In the genomic region with DNA sequence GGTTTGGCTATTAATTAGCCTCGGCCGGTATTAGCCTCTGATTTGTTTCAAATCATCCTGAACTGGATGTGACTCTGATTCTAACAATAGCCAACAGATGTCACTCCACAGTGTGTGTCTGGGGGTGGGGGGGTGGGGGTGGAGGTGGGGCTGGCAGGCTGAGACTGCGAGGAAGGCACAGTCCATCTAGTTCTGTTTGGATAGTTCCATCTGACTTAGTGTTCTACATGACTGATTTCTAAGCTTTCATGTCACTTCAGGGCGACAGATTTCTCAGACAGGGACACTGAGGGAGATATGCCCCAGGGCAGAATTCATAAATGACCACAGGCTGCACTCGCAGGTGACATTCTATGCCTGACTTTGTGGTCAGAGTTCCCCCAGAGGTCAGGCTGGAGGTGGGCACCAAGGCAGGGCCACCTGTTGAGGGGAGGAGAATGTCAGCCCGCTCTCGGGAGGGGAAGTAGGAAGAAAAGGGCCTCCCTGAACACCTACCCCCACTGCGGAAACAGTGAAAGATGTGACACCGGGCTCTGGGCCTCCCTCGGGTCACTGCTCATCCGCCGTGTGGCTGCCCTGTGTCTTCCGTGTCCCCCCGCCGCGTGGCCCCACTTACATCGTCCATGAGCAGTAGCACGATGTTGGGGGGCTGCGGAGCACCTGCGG, we compare ENCODE assay signal across 8 mouse cellular contexts. TPM values are rescaled to one million over a fixed set of nuclear protein-coding genes. Genes with fewer than 3 reads are reported as not detected.
DNase-seq lines count a peak whose midpoint lies in the region; ATAC-seq and TF ChIP-seq lines count a peak whose summit lies in the region.

No protein-coding gene starts in this region.

- H3K9me3 ChIP-seq in neural tube, embryonic 13.5 days: no peaks in the 10 kb centered on the region

- H3K27ac ChIP-seq in testis, adult 2 months (ENCODE audit: control insufficient read depth, insufficient read depth, low read depth, low read length): peak overlapping the region; percentile 64; the same call in 1 of the 2 replicates
- peak overlapping the region; percentile 89 for H3K27ac ChIP-seq in neural tube, embryonic 13.5 days (replicated peaks)

- peak; percentile 20 for DNase-seq in embryo, embryonic 11.5 days (ENCODE audit: low read depth, low spot score)
- DNase-seq in embryo, embryonic 10.5 days (ENCODE audit: low spot score): no peak
- DNase-seq in testis, postnatal 14 days (ENCODE audit: low spot score): no peak
- peak; percentile 23 to 42 for DNase-seq in kidney, postnatal 36 days
- no peak for DNase-seq in thymus, postnatal 0 days (ENCODE audit: low spot score)
- no peak for DNase-seq in left cerebral cortex, postnatal 10 days (ENCODE audit: extremely low spot score in 1 of 2, low spot score in 2 of 2)

- TF ChIP-seq POLR2A in testis, adult 2 months (IDR thresholded peaks at IDR 0.05; ENCODE audit: control insufficient read depth, low read depth, low read length): no peak

- WGBS in neural tube, embryonic 13.5 days: 2% methylated on average over 20 of the region's 20 CpGs

- peak overlapping the region; percentile 96 for H3K4me3 ChIP-seq in testis, adult 2 months (ENCODE audit: control insufficient read depth, low read depth, low read length)
- peak overlapping the region; percentile 75 for H3K4me3 ChIP-seq in neural tube, embryonic 13.5 days

- H3K4me2 ChIP-seq in neural tube, embryonic 13.5 days: peak overlapping the region; percentile 94

- no peak for TF ChIP-seq CTCF in testis, adult 2 months (IDR thresholded peaks at IDR 0.05; ENCODE audit: control insufficient read depth, insufficient read depth, insufficient replicate concordance, low read depth, low read length)

- H3K4me1 ChIP-seq in testis, adult 2 months (ENCODE audit: control insufficient read depth, insufficient read depth, low read length): peaks cover 9% of the 10 kb centered on the region
- peaks cover 23% of the 10 kb centered on the region for H3K4me1 ChIP-seq in neural tube, embryonic 13.5 days (replicated peaks)

- H3K36me3 ChIP-seq in testis, adult 2 months (ENCODE audit: control insufficient read depth, insufficient read depth, low read length): no peaks in the 10 kb centered on the region
- H3K36me3 ChIP-seq in neural tube, embryonic 13.5 days: peaks cover 6% of the 10 kb centered on the region; the same call in 1 of the 2 replicates

- ATAC-seq in neural tube, embryonic 13.5 days (ENCODE audit: low read depth): peak; percentile 8; the same call in 1 of the 2 replicates

- peak overlapping the region; percentile 81 for H3K9ac ChIP-seq in neural tube, embryonic 13.5 days

- H3K27me3 ChIP-seq in testis, adult 2 months (ENCODE audit: control insufficient read depth, insufficient read depth, low read length): no peaks in the 10 kb centered on the region
- H3K27me3 ChIP-seq in neural tube, embryonic 13.5 days: no peaks in the 10 kb centered on the region

- intact Hi-C loops in left cerebral cortex, postnatal 10 days (cut with DNase I): loop anchor here (5.0 kb wide), 1 partner anchor 108 kb away; no protein-coding TSS in a partner anchor

RNA-seq across cellular contexts. Expression of gene Galns, which starts 0.5 kb away (rescaled TPM):
- 5.9 TPM in 2 replicates for polyA plus RNA-seq in testis, adult 2 months (2012; rRNA removed)
- polyA plus RNA-seq in neural tube, embryonic 13.5 days (2015; fragmentation: Nextera tagmentation; extraction: Ambion mirVana): 5.5 and 6.5 TPM in 2 replicates
- 10.5 and 11.7 TPM in 2 replicates for polyA plus RNA-seq in thymus, postnatal 0 days (2015; fragmentation: Nextera tagmentation; extraction: Ambion mirVana)
- 10 to 100 TPM; 12.5 to 14.6 TPM for total RNA-seq in left cerebral cortex, postnatal 10 days (2021)

RNA-seq across cellular contexts. Expression of gene Trappc2l, which starts 0.7 kb away (rescaled TPM):
- polyA plus RNA-seq in testis, adult 2 months (2012; rRNA removed): 100 and 102 TPM in 2 replicates
- polyA plus RNA-seq in neural tube, embryonic 13.5 days (2015; fragmentation: Nextera tagmentation; extraction: Ambion mirVana): 84.7 and 101 TPM in 2 replicates
- 52.9 and 56.9 TPM in 2 replicates for polyA plus RNA-seq in thymus, postnatal 0 days (2015; fragmentation: Nextera tagmentation; extraction: Ambion mirVana)
- total RNA-seq in left cerebral cortex, postnatal 10 days (2021): 10 to 100 TPM; 81.8 to 83.6 TPM

RNA-seq across cellular contexts. Expression of gene Pabpn1l, which starts 11.8 kb away (rescaled TPM):
- not detected in 2 replicates for polyA plus RNA-seq in testis, adult 2 months (2012; rRNA removed)
- not detected in 2 replicates for polyA plus RNA-seq in neural tube, embryonic 13.5 days (2015; fragmentation: Nextera tagmentation; extraction: Ambion mirVana)
- 0.36 and 0.43 TPM in 2 replicates for polyA plus RNA-seq in thymus, postnatal 0 days (2015; fragmentation: Nextera tagmentation; extraction: Ambion mirVana)
- not detected for total RNA-seq in left cerebral cortex, postnatal 10 days (2021)

RNA-seq across cellular contexts. Expression of gene Aprt, which starts 34.0 kb away (rescaled TPM):
- polyA plus RNA-seq in testis, adult 2 months (2012; rRNA removed): 267 and 294 TPM in 2 replicates
- polyA plus RNA-seq in neural tube, embryonic 13.5 days (2015; fragmentation: Nextera tagmentation; extraction: Ambion mirVana): 133 and 161 TPM in 2 replicates
- polyA plus RNA-seq in thymus, postnatal 0 days (2015; fragmentation: Nextera tagmentation; extraction: Ambion mirVana): 173 and 174 TPM in 2 replicates
- 10 to 100 TPM; 80.3 to 89.9 TPM for total RNA-seq in left cerebral cortex, postnatal 10 days (2021)

RNA-seq across cellular contexts. Expression of gene Cdt1, which starts 42.9 kb away (rescaled TPM):
- polyA plus RNA-seq in testis, adult 2 months (2012; rRNA removed): 4.5 and 5.0 TPM in 2 replicates
- polyA plus RNA-seq in neural tube, embryonic 13.5 days (2015; fragmentation: Nextera tagmentation; extraction: Ambion mirVana): 7.3 and 9.2 TPM in 2 replicates
- polyA plus RNA-seq in thymus, postnatal 0 days (2015; fragmentation: Nextera tagmentation; extraction: Ambion mirVana): 50.6 and 51.1 TPM in 2 replicates
- 1 to 10 TPM; 3.9 to 4.2 TPM for total RNA-seq in left cerebral cortex, postnatal 10 days (2021)

Comparison
In these comparisons a context has a peak if more than half of its experiments do, and no peak if none do; other contexts are left out.
1. DNase-seq: peak in embryo, embryonic 11.5 days (single experiment) and kidney, postnatal 36 days (2 of 2); none in embryo, embryonic 10.5 days (single experiment), testis, postnatal 14 days (single experiment), thymus, postnatal 0 days (single experiment) and left cerebral cortex, postnatal 10 days (0 of 2).